Mouse (Mus musculus): ENCODE measurements around the gene Pgm3.

Pgm3 gene

DNA sequence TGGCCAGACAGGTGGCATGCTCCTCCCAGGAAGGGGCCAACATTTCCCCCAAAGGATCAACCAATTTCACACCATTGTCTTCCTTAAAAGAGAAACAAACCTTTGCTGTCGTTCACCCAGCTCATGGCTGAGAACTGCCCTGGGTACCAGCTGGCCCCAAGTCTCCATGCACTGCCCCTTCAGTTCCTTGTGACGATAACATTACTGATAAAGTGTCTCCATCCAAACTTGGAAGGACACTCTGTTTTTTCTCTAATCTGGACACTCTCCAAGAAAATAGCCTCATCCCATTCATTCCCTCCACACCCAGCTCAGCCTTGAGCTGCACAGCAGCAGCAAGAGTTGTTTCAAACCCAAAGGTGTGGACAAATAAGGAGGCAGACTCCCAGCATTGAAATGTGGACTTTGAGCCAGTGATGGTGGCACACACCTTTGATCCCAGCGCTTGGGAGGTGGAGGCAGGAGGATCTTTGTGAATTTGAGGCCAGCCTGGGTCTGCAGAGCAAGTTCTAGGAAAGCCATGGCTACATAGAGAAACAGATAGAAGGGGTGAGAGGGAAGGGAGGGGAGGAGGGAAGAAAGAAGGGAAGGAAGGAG, 2.2 kb downstream of the Pgm3 start:
- no peak for DNase-seq (ENCODE audit: low read depth)

- peak; percentile 66 for DNase-seq (ENCODE audit: low read depth)
These were observed 11.1 kb downstream of the Pgm3 start for GRCm38 (mm10) chr9:86560543-86560942.

DNA sequence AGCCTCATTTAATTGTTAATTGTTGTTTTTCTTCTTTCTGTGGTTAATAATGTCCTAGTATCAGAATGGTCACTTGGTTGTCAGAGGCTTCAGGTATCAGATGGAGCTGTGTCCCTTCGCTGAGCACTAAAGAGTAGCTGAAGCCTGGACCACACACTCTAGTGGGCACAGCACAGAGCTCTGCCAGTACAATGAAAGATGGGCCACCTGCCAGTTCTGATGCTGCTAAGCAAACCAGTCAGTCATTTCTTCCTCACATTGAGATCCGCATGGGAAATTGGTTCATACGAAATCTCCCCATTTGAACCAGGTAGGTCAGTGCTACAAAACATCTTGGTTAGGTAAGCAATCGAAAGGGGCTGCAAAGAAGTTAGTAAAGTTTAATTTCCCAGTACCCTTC, 17.0 kb downstream of the Pgm3 start:
- no peak for DNase-seq (ENCODE audit: low read depth)

DNA sequence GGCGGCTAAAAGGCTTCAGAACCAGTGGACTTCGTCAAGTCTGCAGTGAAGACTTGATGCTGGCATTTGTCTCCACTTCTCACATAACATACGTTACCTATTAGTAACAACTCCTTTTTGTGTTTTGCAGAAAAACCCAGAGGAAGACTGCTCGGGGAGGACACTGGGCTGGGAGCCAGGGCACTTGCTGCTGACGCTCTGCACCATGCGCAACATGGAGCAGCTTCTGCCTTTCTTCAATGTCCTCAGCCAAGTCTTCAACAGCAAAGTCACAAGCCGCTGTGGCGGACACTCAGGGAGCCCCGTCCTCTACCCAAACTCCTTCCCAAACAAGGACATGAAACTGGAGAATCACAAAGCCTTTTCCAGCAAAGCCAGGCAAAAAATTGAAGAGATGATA, 17.8 kb downstream of the Pgm3 start:
- DNase-seq (ENCODE audit: low read depth): no peak

- DNase-seq (ENCODE audit: low read depth): no peak
These were observed 20.9 kb downstream of the Pgm3 start for GRCm38 (mm10) chr9:86550717-86551116.

DNA sequence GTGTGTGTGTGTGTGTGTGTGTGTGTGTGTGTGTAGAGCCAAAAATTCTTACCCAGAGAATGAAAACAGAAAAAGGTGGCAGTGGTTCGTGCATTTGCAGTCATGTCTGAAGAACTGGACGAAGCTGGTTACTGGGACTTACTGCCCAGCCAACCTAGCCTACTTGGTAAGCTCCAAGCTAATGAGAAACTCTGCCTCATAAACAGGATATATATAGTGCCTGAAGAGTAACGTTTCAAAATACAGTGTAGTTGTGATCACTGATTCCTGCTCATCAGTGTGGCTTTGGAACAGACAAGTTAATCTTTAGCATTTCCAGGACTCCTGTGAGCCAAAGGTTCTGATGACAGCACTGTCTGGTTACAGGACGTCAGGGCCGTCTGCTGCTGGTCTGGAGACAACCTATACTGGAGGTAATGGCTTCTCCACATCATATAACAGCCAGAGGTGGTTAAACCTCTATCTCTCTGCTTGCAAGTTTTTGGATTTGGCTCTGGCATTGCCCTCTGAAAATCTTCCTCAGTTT, 21.9 kb downstream of the Pgm3 start:
- no peak for DNase-seq (ENCODE audit: low read depth)

DNA sequence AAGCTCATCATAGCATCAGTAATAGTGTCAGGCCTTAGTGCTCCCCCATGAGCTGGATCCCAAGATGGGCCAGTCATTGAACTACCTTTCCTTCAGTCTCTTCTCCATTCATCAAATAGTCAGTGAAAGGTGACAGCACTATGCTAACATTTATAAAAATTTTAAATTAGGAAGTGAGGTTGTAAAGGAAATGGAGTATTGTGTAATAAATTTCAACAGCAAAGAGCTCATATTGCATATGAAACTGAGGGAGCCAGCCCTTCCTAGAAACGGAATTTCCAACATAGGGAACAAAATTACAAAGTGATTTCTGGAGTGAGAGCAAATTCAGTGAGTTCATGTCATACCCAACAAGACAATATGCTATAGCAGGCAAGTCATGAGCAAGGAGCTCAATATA, 27.1 kb downstream of the Pgm3 start:
- no peak for DNase-seq (ENCODE audit: low read depth)

DNA sequence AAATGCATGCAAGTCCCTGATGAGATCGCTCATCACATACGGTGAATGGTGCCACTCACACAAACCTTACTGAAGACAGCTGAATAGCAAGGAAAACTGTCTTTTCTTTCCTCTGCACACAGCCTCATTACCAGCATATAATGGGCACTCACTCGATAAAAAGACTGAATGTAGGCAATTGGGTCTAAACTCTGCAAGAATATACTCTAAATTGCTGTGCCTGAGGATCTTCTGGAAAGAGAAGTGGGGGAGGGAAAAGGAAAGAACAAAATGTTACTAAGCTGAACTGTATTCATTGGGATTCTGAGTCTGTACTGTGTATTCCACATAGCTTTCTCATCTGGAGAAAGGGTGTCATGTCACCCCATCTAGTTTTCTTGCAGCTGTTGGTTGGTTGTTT, 28.2 kb downstream of the Pgm3 start:
- DNase-seq (ENCODE audit: low read depth): no peak

- no peak for DNase-seq (ENCODE audit: low read depth)
These were observed 37.6 kb downstream of the Pgm3 start for GRCm38 (mm10) chr9:86534071-86534470.

DNA sequence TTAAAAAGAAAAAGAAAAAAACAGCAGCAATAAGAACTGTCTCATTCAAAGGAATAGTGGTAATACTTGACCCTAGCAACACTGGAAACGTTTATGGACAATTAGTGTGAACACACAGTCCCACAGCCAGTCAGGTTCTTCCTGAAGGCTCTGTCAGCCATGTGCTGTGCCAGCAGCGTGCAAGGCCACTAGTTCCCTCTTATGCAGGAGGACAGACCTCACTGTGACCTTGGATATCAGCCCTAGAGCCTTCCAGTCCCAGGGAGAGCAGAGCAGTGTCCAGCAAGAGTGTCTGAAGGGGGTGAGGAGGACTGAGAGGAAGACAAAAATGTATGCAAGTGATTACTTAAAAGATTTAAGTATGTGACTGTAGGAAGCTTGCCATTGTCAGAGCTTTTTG, 46.0 kb downstream of the Pgm3 start:
- DNase-seq (ENCODE audit: low read depth): no peak

GRCm38 (mm10) chr9:86522335-86522734, 49.3 kb downstream of the Pgm3 start:
- peak; percentile 12 for DNase-seq (ENCODE audit: low read depth)

- no peak for DNase-seq (ENCODE audit: low read depth)
These were observed 56.8 kb downstream of the Pgm3 start for GRCm38 (mm10) chr9:86514798-86515197.

DNA sequence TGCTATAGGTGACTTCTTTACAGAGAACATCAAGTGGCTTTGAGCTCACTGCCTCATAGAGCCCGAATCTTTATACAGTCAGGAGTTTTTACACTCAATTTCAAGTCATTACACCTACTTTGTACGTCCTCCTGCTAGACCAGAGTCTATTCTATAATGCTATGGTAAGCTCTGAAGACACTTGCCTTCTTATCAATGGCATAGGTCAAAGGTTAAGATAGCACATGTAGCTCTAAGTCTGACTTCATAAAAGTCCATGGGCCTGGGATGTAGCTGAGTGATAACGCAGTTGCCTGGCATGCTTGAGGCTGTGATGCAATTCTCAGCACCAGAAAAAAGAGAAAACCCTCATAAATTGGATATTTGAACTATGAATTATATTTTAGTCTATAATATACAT, 57.3 kb downstream of the Pgm3 start:
- DNase-seq (ENCODE audit: low read depth): no peak

DNA sequence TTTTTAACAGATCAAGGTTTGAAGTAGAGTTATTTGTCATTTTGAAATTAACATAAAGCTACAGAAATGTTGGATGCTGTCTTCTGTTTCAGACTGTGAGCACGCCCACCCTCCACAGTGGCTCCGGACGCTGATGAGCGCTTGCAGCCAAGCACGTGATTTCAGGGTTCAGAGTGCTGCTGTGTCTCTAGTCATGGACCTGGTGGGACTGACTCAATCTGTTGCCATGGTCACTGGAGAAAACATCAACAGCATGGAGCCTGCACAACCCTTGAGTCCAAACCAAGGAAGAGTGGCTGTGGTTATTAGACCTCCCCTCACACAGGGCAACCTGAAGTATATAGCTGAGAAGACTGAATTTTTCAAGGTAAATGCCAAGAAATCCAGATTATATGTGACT, 57.9 kb downstream of the Pgm3 start:
- no peak for DNase-seq (ENCODE audit: low read depth)

GRCm38 (mm10) chr9:86507437-86507836, 64.2 kb downstream of the Pgm3 start:
- no peak for DNase-seq (ENCODE audit: low read depth)

Data from fibroblast of lung, adult 2 months (primary cell).